Mouse (Mus musculus): ENCODE results near the gene Map2.

Gene Map2

GRCm38 (mm10) chr1:66175041-66175665 lies at the start of gene Map2:
Gene Map2 (plus strand): TSS chr1:66175273.
- DNase-seq, result peak; percentile 99

GRCm38 (mm10) chr1:66133014-66133413 lies 42.1 kb upstream of the Map2 start:
- no peak for DNase-seq

GRCm38 (mm10) chr1:66135324-66135723 lies 39.7 kb upstream of the Map2 start:
- no peak for DNase-seq

GRCm38 (mm10) chr1:66140686-66141085 lies 34.4 kb upstream of the Map2 start:
- no peak for DNase-seq

- no peak for DNase-seq
These were observed 29.9 kb upstream of the Map2 start for GRCm38 (mm10) chr1:66145180-66145579.

DNA sequence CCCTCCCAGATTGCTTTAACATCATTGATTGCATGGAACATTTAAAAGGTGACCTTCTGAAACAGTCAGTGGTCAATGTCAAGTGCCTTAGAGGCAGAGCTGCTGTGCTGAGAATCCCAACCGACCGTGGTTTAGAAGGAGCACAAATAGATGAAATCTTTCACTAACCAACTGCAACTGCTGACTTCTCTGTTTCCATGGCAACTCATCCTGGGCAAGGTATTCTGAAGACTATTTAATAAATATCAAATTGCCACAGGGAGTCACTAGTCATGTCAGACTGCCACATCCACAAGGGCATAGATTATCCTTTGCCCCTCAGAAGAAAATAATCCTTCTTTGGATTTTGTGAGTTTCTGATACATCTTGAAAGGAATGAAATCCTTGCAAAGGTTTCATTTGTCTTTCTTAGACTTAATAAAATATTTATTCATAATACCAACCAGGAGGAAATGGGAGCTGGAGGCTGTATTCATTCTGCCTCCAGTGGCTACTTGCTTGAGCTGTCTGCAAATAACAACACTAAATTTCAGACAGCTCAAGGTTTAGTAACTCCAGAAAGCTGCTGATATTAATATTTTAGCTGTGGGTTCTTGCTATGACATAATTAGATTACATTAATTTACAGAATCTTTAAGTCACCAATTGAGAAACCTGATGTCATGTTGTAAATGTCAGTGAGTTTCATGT lies 26.1 kb upstream of the Map2 start:
- DNase-seq, result no peak

- no peak for DNase-seq
These were observed 24.3 kb upstream of the Map2 start for GRCm38 (mm10) chr1:66150806-66151205.

GRCm38 (mm10) chr1:66157135-66157534 lies 17.9 kb upstream of the Map2 start:
- DNase-seq, result no peak

DNA sequence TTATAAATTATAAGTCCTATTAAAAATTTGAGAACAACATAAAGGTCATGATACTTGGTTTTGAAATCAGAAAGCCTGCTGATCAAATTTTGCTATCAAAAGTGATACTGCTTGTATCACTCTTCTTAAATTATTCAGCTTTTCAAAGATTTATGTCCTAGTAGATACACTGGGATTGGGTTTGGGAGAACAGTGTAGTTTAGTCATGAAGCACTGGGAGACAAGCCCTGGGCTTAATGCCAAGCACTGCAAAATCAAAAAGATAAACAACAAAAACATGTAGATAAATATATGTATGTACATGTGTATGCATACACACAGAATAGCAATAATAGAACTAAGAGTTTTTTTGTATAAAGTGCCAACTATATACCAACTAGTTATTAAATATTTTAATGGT lies 17.5 kb upstream of the Map2 start:
- no peak for DNase-seq

GRCm38 (mm10) chr1:66164648-66165047 lies 10.4 kb upstream of the Map2 start:
- no peak for DNase-seq

DNA sequence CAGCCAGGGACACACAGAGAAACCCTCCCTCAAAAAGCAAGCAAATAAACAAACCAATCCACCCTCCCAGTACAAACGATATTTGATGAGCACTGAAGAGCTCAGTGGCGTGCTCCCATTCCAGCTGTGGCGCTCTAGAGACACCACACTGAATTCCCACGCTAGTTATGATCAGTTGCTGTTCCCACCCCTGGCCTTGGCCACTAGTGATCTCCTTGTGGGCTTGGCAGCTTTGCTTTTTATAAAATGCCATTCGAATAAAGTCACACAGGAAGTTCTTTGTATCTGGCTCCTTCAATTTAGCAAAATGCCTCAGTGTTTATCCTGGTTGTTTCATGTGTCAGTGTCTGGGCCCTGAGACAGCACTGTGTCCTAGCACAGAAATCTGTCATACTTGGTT lies 6.4 kb upstream of the Map2 start:
- DNase-seq, result peak; percentile 91

GRCm38 (mm10) chr1:66172127-66172526 lies 2.9 kb upstream of the Map2 start:
- DNase-seq, result no peak

GRCm38 (mm10) chr1:66173630-66174029 lies 1.4 kb upstream of the Map2 start:
- DNase-seq, result peak; percentile 87

DNA sequence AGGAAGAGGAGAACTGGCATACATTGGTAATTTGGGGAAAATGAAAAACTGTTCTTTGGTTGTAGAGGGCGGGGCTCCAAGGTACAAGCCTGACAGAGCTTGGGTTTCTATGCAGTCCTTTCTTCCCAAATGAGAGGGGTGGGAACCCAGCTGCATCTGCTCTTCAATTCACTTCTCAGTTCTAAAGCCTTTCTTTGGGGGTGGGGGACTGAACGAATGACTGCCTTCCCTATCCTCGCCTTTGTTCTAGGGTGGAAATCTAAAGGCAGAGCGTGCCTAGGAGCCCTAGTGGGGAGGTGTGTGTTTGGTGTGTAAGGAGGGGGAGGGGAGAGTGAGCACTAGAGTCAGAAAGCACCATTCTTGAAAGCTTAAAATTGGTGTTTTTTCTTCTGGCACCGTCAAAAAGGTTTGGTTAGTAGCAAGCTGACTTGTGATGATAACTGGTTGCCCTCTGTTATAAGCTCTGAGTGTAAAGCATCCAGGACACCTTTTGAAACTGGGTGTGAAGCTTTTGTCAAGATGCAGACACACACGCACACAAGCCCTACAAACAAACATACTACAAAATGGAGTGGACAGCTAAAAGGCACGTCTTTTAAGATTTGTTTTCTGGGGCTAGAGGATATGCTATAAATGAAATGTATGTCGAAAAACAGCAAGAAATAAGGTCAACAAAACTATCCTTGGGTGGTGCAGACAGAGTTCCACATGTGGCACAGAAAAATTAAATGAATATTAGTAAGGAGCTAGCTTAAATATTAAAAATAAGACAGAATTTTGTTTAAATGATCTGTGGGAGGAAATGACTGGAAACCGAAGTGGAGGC lies 1.2 kb downstream of the Map2 start:
- DNase-seq, result no peak

- no peak for DNase-seq
These were observed 1.7 kb downstream of the Map2 start for GRCm38 (mm10) chr1:66176838-66177105.

DNA sequence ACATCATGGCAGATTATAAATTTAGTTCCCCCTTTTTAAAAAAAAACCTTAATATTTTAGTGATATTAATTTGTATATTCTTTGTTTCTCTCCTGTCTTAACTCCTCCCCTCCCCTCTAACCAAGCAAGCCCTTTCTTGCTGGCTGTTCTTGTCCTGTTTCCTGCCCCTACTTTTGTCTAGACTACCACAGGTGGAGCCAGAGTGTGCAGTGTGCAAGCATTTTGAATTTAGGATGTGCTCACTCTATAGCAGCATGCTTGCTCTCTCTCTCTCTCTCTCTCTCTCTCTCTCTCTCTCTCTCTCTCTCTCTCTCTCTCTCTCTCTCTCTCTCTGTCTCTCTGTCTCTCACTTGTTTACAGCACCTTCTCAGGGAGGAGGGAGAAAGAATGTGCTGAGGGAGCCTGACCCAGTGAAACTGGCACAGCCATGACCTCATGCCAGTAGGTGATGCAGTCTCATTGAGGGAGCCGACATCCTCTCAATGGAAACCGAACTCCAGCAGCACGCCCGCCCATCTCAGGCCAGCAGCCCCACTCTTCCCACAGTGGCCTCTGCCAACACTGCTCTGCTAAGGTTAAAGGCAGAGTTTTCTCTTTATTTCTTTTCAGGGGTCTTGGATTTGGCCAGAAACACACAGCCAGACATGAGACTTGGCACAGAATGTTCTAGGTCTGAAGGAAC lies 2.6 kb downstream of the Map2 start:
- DNase-seq, result no peak

DNA sequence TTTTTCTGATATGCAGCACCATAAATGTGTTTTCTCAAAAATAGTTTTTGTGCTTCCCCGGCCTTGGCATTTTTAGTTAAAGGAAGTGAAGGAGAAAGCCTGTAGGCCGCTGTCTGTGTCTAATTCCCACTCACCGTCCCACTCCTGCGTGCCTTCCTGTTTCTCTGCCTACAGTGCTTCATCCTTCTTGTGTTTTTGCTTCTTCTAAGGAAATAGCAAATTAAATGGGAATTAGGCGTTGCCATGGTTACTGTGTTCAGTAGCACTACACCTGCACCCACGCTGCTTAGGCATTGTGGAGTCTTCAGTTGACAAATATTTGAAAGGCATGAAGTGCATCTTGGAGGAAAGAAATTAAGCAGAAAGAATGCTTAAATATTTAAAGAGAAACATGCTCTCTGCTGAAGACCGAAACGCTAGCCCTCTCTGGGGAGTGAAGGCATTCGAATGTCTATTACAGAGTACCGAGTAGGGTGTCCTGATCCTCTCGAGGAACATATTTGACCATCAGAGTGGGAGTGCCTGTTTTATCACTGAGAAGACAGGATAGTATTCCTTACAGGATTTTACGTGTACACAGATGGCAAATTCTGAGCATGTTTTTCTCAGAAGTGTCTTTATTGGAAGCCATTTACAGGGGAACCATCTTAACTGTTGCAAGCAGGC lies 12.1 kb downstream of the Map2 start:
- DNase-seq, result no peak

GRCm38 (mm10) chr1:66192401-66192800 lies 17.3 kb downstream of the Map2 start:
- DNase-seq, result no peak

GRCm38 (mm10) chr1:66192891-66193290 lies 17.8 kb downstream of the Map2 start:
- DNase-seq, result no peak

DNA sequence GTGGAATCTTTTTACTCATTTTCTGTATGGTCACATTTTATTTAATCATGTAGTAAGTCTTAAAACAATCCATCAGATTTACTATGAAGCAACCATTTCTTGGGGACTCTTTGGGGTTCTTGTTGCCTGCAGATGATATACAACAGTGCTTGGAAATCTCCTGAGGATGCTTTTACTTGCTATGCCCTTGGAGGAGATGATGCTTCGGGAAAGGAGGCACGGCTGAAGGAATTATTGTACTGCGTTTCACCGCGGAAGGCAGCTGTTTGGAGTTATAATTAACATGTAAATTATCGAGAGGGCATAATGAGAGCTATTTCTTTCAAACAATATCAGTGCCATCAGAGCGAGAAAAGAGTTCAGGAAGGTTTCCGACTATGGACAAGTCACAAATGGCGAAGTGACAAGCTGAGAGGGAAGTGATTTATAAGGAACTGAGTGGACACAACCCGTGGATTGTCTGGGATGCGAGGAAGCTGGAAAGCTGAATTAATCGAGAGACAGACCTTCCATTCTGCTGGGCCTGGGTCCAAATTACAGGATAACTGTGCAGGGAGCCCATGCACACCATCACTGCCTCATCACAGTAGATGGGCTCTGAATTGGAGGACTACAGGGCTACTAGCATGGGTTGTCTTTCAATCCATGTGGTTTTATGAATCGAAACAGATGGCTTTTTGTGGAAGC lies 20.1 kb downstream of the Map2 start:
- DNase-seq, result no peak

DNA sequence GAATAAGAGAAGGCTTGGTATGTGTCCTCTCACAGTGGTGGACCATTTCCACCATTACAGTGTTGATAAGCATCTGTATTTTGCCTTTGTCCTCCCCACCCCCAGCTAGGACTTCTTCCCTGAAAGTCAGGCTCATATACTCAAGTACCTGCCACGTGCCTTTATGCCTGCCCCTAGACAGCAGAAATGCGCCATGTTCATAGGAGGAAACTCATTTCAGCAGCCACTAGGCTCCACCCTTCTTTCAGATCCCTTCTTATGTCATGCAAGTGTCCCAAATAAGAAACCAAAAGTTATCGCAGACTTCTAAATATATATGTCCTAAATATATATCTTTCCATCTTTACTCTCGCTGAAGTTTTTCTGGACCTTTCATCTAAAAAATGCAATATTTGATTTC lies 21.2 kb downstream of the Map2 start:
- DNase-seq, result no peak

GRCm38 (mm10) chr1:66196716-66197115 lies 21.6 kb downstream of the Map2 start:
- DNase-seq, result no peak
